Mouse (Mus musculus): Measurements from ENCODE around the gene Nqo1. TPM values are rescaled to one million over a fixed set of nuclear protein-coding genes. Genes with fewer than 3 reads are reported as not detected.

Nqo1 gene
- polyA plus RNA-seq, 1 experiment, result 11.6 TPM

GRCm38 (mm10) chr8:107384651-107385050, 18.4 kb downstream of the Nqo1 start:
- no peak overlapping the region for H3K4me2 ChIP-seq (ENCODE audit: low read depth)

GRCm38 (mm10) chr8:107382898-107383297, 20.1 kb downstream of the Nqo1 start:
- no peak overlapping the region for H3K4me3 ChIP-seq

More at GRCm38 (mm10) chr8:107384651-107385050, 18.4 kb downstream of the Nqo1 start:
- Histone ChIP-seq H3K4me3 (no peak overlapping the region), H3K27me3 (ENCODE audit: control insufficient read depth, insufficient read depth, insufficient read length) (no peaks in the 10 kb centered on the region), H3K79me2 (ENCODE audit: control insufficient read depth, insufficient read depth) (no peaks in the 10 kb centered on the region), H3K36me3 (ENCODE audit: control insufficient read depth, insufficient read depth) (no peaks in the 10 kb centered on the region), H3ac (ENCODE audit: control insufficient read depth, insufficient read length) (no peak overlapping the region)
- TF ChIP-seq MYOG (IDR thresholded peaks at IDR 0.05; ENCODE audit: control insufficient read depth in 1 of 3, insufficient read depth in 1 of 3, insufficient read length in 2 of 3, low read depth in 2 of 3) (no peak), E2F4 (IDR thresholded peaks at IDR 0.05; ENCODE audit: insufficient read depth) (no peak), REST (IDR thresholded peaks at IDR 0.05; ENCODE audit: insufficient read depth, insufficient read length) (no peak), USF1 (IDR thresholded peaks at IDR 0.05; ENCODE audit: low read depth) (no peak)

DNA sequence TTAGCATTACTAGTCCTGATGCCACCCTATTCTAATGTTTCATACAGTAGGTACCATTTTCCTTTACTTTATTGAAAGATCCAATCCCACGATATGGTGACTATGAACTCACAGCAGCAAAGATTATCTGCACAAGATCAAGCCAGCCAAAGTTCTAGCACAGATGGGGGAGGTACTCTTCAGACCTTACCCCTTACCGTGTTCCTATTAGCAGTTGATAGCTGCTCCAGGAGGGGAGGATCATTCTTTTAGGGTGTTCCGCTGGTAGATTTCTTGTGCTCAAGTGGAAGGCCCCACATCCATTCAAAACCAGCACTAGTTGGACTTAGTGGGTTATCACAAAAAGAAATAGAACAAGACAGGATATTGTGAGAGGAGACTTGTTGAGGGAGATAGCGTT, 21.3 kb downstream of the Nqo1 start:
- H3K27me3 ChIP-seq (ENCODE audit: control insufficient read depth, insufficient read depth, insufficient read length), result no peaks in the 10 kb centered on the region
- H3K36me3 ChIP-seq (ENCODE audit: control insufficient read depth, insufficient read depth), result peaks cover 17% of the 10 kb centered on the region
- H3ac ChIP-seq (ENCODE audit: control insufficient read depth, insufficient read length), result no peak overlapping the region
- no peak for TF ChIP-seq E2F4 (IDR thresholded peaks at IDR 0.05; ENCODE audit: insufficient read depth)
- H3K79me2 ChIP-seq (ENCODE audit: control insufficient read depth, insufficient read depth), result no peaks in the 10 kb centered on the region
- H3K4me2 ChIP-seq (ENCODE audit: low read depth), result no peak overlapping the region
- H3K4me3 ChIP-seq, result no peak overlapping the region

More at GRCm38 (mm10) chr8:107382898-107383297, 20.1 kb downstream of the Nqo1 start:
- Histone ChIP-seq H3K79me2 (ENCODE audit: control insufficient read depth, insufficient read depth) (no peaks in the 10 kb centered on the region), H3ac (ENCODE audit: control insufficient read depth, insufficient read length) (no peak overlapping the region), H3K36me3 (ENCODE audit: control insufficient read depth, insufficient read depth) (peaks cover 7% of the 10 kb centered on the region), H3K27me3 (ENCODE audit: control insufficient read depth, insufficient read depth, insufficient read length) (no peaks in the 10 kb centered on the region), H3K4me2 (ENCODE audit: low read depth) (no peak overlapping the region)
- no peak for TF ChIP-seq TCF12 (IDR thresholded peaks at IDR 0.05; ENCODE audit: insufficient read depth, poor library complexity, severe bottlenecking)
- TF ChIP-seq E2F4 (IDR thresholded peaks at IDR 0.05; ENCODE audit: insufficient read depth), result no peak
- TF ChIP-seq REST (IDR thresholded peaks at IDR 0.05; ENCODE audit: insufficient read depth, insufficient read length), result no peak
- TF ChIP-seq TCF3 (IDR thresholded peaks at IDR 0.05; ENCODE audit: insufficient read length, low read depth), result no peak
- TF ChIP-seq POLR2A (IDR thresholded peaks at IDR 0.05; ENCODE audit: insufficient read length, low read depth), result no peak
- TF ChIP-seq MYOD1 (IDR thresholded peaks at IDR 0.05; ENCODE audit: control insufficient read depth in 1 of 3, insufficient read length in 2 of 3, low read depth in 2 of 3), result no peak
- no peak for TF ChIP-seq CEBPB (IDR thresholded peaks at IDR 0.05; ENCODE audit: insufficient read depth, poor library complexity, severe bottlenecking)
- TF ChIP-seq SRF (IDR thresholded peaks at IDR 0.05; ENCODE audit: control insufficient read depth, insufficient read length, low read depth), result no peak
- no peak for TF ChIP-seq MAX (IDR thresholded peaks at IDR 0.05; ENCODE audit: low read depth)
- no peak for TF ChIP-seq MYOG (IDR thresholded peaks at IDR 0.05; ENCODE audit: control insufficient read depth in 1 of 3, insufficient read depth in 1 of 3, insufficient read length in 2 of 3, low read depth in 2 of 3)
- TF ChIP-seq POLR2AphosphoS2 (IDR thresholded peaks at IDR 0.05; ENCODE audit: insufficient read length, low read depth), result no peak
- no peak for TF ChIP-seq USF1 (IDR thresholded peaks at IDR 0.05; ENCODE audit: low read depth)

DNA sequence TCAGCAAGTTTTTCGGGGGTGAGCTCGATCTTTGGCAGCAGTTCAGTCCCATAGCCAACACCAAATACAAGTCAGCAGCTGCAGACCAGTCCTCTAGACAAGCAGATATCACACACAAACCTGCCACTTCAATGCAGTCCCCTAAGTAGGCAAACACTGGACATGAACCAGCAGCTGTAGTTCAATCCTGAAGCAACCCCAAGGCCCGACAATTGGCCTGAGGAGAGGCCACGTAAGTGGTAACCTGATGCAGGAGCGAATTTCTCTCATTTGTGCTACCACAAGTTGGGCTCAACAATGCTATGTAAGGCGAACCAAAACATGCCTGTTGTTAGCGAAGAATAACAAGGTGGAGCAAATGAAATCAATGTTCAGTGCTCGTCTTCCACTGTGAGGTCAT, 22.3 kb downstream of the Nqo1 start:
- TF ChIP-seq SRF (IDR thresholded peaks at IDR 0.05; ENCODE audit: control insufficient read depth, insufficient read length, low read depth), result no peak
- H3ac ChIP-seq (ENCODE audit: control insufficient read depth, insufficient read length), result no peak overlapping the region
- H3K4me3 ChIP-seq, result no peak overlapping the region
- peaks cover 19% of the 10 kb centered on the region for H3K36me3 ChIP-seq (ENCODE audit: control insufficient read depth, insufficient read depth)
- no peaks in the 10 kb centered on the region for H3K79me2 ChIP-seq (ENCODE audit: control insufficient read depth, insufficient read depth)
- H3K4me2 ChIP-seq (ENCODE audit: low read depth), result no peak overlapping the region
- no peaks in the 10 kb centered on the region for H3K27me3 ChIP-seq (ENCODE audit: control insufficient read depth, insufficient read depth, insufficient read length)

GRCm38 (mm10) chr8:107377346-107377745, 25.7 kb downstream of the Nqo1 start:
- H3K4me2 ChIP-seq (ENCODE audit: low read depth), result no peak overlapping the region
- H3K27me3 ChIP-seq (ENCODE audit: control insufficient read depth, insufficient read depth, insufficient read length), result no peaks in the 10 kb centered on the region
- H3K79me2 ChIP-seq (ENCODE audit: control insufficient read depth, insufficient read depth), result no peaks in the 10 kb centered on the region
- no peak for TF ChIP-seq CEBPB (IDR thresholded peaks at IDR 0.05; ENCODE audit: insufficient read depth, poor library complexity, severe bottlenecking)
- TF ChIP-seq MYOG (IDR thresholded peaks at IDR 0.05; ENCODE audit: control insufficient read depth in 1 of 3, insufficient read depth in 1 of 3, insufficient read length in 2 of 3, low read depth in 2 of 3), result no peak
- TF ChIP-seq MYOD1 (IDR thresholded peaks at IDR 0.05; ENCODE audit: control insufficient read depth in 1 of 3, insufficient read length in 2 of 3, low read depth in 2 of 3), result no peak
- no peak for TF ChIP-seq POLR2A (IDR thresholded peaks at IDR 0.05; ENCODE audit: insufficient read length, low read depth)
- TF ChIP-seq E2F4 (IDR thresholded peaks at IDR 0.05; ENCODE audit: insufficient read depth), result no peak
- no peak for TF ChIP-seq USF1 (IDR thresholded peaks at IDR 0.05; ENCODE audit: low read depth)
- no peak for TF ChIP-seq MAX (IDR thresholded peaks at IDR 0.05; ENCODE audit: low read depth)
- no peak for TF ChIP-seq TCF12 (IDR thresholded peaks at IDR 0.05; ENCODE audit: insufficient read depth, poor library complexity, severe bottlenecking)
- no peak overlapping the region for H3K4me3 ChIP-seq
- H3ac ChIP-seq (ENCODE audit: control insufficient read depth, insufficient read length), result no peak overlapping the region
- peaks cover 42% of the 10 kb centered on the region for H3K36me3 ChIP-seq (ENCODE audit: control insufficient read depth, insufficient read depth)

- Histone ChIP-seq H3K79me2 (ENCODE audit: control insufficient read depth, insufficient read depth) (no peaks in the 10 kb centered on the region), H3K4me2 (ENCODE audit: low read depth) (no peak overlapping the region), H3K27me3 (ENCODE audit: control insufficient read depth, insufficient read depth, insufficient read length) (no peaks in the 10 kb centered on the region), H3K36me3 (ENCODE audit: control insufficient read depth, insufficient read depth) (peaks cover 71% of the 10 kb centered on the region), H3ac (ENCODE audit: control insufficient read depth, insufficient read length) (no peak overlapping the region), H3K4me3 (no peak overlapping the region)
- no peak for TF ChIP-seq TCF12 (IDR thresholded peaks at IDR 0.05; ENCODE audit: insufficient read depth, poor library complexity, severe bottlenecking)
- no peak for TF ChIP-seq REST (IDR thresholded peaks at IDR 0.05; ENCODE audit: insufficient read depth, insufficient read length)
Observed at GRCm38 (mm10) chr8:107370311-107370710, 32.7 kb downstream of the Nqo1 start.

Other genes starting within 250 kb of the Nqo1 start
- 5.6 TPM for gene Nfat5, start 109.7 kb downstream of the Nqo1 start, polyA plus RNA-seq (2012; fragmentation: generic; extraction: Trizol)
- 61.4 TPM for gene Nob1, start 21.8 kb upstream of the Nqo1 start, polyA plus RNA-seq (2012; fragmentation: generic; extraction: Trizol)
- 59.8 TPM for gene Wwp2, start 33.2 kb upstream of the Nqo1 start, polyA plus RNA-seq (2012; fragmentation: generic; extraction: Trizol)
- gene Psmd7, start 185.3 kb upstream of the Nqo1 start, polyA plus RNA-seq (2012; fragmentation: generic; extraction: Trizol), result 187 TPM

Data from myocyte (in vitro differentiated cells).